Mouse (Mus musculus) limb, embryonic 10.5 days (tissue): Measurements from ENCODE around the gene Fat4. TPM values are rescaled to one million over a fixed set of nuclear protein-coding genes. Genes with fewer than 3 reads are reported as not detected.

Experiments used
- DNase-seq: peaks from one replicate; pipeline ENCODE4 v3.0.0-alpha.2; 2017; ENCODE audit warnings: low spot score
- H3K27ac ChIP-seq: fragments of 300-500 bp; sonication (generic); 2 replicates; pipeline ENCODE4 v1.5.1; 2016; ENCODE audit warnings: mild to moderate bottlenecking
- H3K27me3 ChIP-seq: fragments of 300-500 bp; sonication (generic); 2 replicates; pipeline ENCODE4 v1.6.1; 2016; ENCODE audit warnings: low read depth, mild to moderate bottlenecking; ENCODE audit not compliant: poor library complexity, severe bottlenecking
- H3K36me3 ChIP-seq: fragments of 300-500 bp; sonication (generic); 2 replicates; pipeline ENCODE4 v1.6.1; 2016; ENCODE audit warnings: mild to moderate bottlenecking, moderate library complexity
- H3K4me1 ChIP-seq: fragments of 300-500 bp; sonication (generic); 2 replicates; pipeline ENCODE4 v1.6.1; 2016
- H3K4me3 ChIP-seq: fragments of 300-500 bp; sonication (generic); 2 replicates; pipeline ENCODE4 v1.5.1; 2016; ENCODE audit warnings: mild to moderate bottlenecking, moderate library complexity
- H3K9me3 ChIP-seq: fragments of 300-500 bp; sonication (generic); replicated peaks from 2 replicates; pipeline ENCODE4 v1.6.1; 2016; ENCODE audit warnings: mild to moderate bottlenecking
- WGBS: fragments of 180-500 bp; shearing (Covaris S2); methylation state at CpG from one replicate; pipeline ENCODE4 v1.1.7; 2016; 5-methylcytosine and 5-hydroxymethylcytosine counted together
- polyA plus RNA-seq: library from polyadenylated mRNA; unstranded; fragments of >200 nt; fragmentation: Nextera tagmentation; extraction: Ambion mirVana; gene quantifications from 2 replicates; pipeline ENCODE4 v1.2.1, GENCODE M21; 2016

Gene Fat4
- polyA plus RNA-seq, 1 experiment from 2014 or later: 6.6 TPM

DNA sequence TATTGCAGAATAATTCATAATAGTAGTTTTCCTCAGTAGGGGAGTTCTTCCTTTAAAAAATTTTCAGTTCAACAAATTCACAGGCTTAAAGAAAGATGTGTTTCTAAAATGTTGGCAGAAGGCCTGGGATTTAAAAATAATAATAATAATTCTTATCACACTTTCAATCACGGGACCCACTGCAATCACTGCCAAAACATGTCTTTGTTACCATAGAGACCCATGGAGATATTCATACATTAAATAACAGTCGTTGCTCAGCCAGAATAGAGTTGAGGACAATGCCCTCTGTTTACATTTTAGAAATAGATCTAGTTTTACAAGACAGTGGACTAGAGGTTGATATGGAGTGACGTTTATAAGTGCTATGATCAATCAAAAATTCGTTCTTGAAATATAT is 159.7 kb downstream of the Fat4 start:
- no peak overlapping the region for H3K4me3 ChIP-seq
- H3K27ac ChIP-seq: no peak overlapping the region
- H3K9me3 ChIP-seq: no peaks in the 10 kb centered on the region
- peaks cover 14% of the 10 kb centered on the region for H3K4me1 ChIP-seq
- H3K36me3 ChIP-seq: no peaks in the 10 kb centered on the region
- DNase-seq: no peak
- 79% methylated on average over 4 of the region's 4 CpGs for WGBS
- no peaks in the 10 kb centered on the region for H3K27me3 ChIP-seq

DNA sequence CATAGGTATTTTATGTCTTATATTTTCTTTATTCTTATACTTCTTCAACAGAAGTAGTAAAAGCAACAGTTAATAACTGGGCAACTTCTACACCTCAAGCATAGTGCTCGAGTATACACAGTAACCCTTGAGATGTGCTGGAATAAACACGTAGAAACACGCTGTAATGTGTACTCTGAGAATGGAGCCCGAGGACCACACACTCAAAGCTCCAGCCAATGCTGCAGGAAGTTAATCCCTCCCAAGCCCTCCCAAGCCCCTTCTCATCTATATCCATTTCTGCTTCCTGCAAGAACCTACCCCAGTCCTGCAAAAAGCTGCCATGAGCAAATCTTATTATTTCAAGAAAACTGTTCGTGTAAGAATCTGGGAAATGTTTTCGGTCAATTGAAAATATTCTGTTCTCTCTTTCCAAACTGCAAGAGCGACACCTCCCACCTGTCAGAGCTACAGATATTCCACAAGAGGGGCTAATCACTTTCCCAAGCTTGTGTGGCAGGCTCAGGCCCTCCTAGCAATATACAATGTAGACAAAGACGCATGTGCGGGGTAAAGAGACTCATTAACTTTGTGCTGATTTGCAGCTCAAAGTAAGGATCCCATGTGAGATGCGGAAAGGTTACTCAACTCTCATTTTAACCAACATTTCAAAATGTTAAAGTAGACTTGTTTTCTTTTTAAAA is 161.0 kb downstream of the Fat4 start:
- no peaks in the 10 kb centered on the region for H3K36me3 ChIP-seq
- H3K27ac ChIP-seq: no peak overlapping the region
- WGBS: 83% methylated on average over 10 of the region's 10 CpGs

DNA sequence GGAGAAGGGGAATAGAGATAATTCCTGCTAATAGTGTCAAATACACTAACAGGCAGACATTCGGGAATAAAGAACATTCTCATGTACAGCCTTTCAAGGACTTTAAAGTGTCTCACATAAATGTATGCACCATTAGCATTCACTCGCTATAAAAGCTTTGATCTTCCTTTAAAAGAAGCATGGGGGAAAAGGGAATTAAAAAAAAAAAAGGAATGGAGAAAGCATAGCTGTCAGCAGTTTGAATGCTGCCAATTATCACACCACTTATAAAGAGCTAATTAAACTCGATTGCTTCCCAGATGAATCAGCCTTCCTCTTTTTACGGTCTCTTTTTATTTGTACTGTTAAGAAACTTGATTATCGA is 161.5 kb downstream of the Fat4 start:
- H3K9me3 ChIP-seq: no peaks in the 10 kb centered on the region
- no peaks in the 10 kb centered on the region for H3K36me3 ChIP-seq
- no peaks in the 10 kb centered on the region for H3K27me3 ChIP-seq
- no peak overlapping the region for H3K27ac ChIP-seq
- 63% methylated on average over 5 of the region's 5 CpGs for WGBS
- H3K4me3 ChIP-seq: no peak overlapping the region
- DNase-seq: no peak
- H3K4me1 ChIP-seq: peaks cover 17% of the 10 kb centered on the region

More for the DNA sequence above, 161.0 kb downstream of the Fat4 start:
- Histone ChIP-seq H3K4me3 (no peak overlapping the region), H3K4me1 (peaks cover 14% of the 10 kb centered on the region), H3K9me3 (no peaks in the 10 kb centered on the region), H3K27me3 (no peaks in the 10 kb centered on the region)
- DNase-seq: no peak

DNA sequence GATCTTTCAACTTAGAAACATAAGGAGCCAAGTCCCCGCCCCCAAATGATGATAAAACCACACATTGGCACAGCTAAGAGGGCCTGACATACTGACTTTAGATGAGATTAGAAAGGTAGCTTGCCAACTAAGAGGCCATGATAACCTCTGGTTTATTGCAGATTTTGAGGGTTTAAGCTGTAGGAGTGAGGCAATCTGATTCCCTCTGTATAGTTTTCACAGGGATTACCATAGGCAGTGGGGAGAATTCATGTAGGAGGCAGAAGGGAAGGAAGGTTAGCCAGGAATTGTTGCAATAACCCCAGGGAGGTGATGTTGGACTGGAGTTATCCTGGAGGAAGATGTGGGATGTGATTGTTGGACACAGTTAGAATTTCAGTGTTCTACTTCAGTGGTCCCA is 163.4 kb downstream of the Fat4 start:
- WGBS: 93% methylated on average over 1 of the region's 1 CpGs
- no peak for DNase-seq
- H3K9me3 ChIP-seq: no peaks in the 10 kb centered on the region
- H3K36me3 ChIP-seq: no peaks in the 10 kb centered on the region
- peaks cover 17% of the 10 kb centered on the region for H3K4me1 ChIP-seq
- no peak overlapping the region for H3K27ac ChIP-seq
- no peaks in the 10 kb centered on the region for H3K27me3 ChIP-seq
- H3K4me3 ChIP-seq: no peak overlapping the region

DNA sequence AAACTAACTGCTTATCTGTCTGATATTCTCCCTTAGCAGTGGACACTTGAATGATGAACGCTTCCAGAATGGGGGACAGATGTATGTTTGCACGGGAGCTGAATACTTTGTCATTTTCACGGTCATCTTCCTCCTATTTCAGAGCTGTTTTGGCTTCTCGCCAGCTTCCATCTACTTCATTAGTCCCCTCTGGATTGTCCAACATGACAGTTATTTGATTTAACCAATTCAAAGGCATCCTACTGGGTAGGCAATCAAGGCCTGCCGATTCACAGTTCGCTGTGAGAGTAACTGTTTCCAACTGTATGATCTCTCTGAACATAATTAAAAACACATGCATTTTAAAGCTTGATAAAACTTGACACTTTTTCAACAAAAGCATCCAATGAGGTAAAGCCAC is 166.3 kb downstream of the Fat4 start:
- H3K36me3 ChIP-seq: no peaks in the 10 kb centered on the region
- WGBS: 54% methylated on average over 6 of the region's 6 CpGs
- H3K4me3 ChIP-seq: no peak overlapping the region
- no peak for DNase-seq
- H3K9me3 ChIP-seq: no peaks in the 10 kb centered on the region
- no peaks in the 10 kb centered on the region for H3K27me3 ChIP-seq
- H3K4me1 ChIP-seq: peaks cover 11% of the 10 kb centered on the region
- H3K27ac ChIP-seq: no peak overlapping the region
